Mouse (Mus musculus) kidney, postnatal 36 days (tissue): ENCODE measurements at regions not wholly inside any gene's neighbourhood (a gene's known extent, or its start where the extent isn't known, plus 50 kb on each side); places are given as distances from the start of the nearest gene placed in this dataset.

Experiments
- DNase-seq, 2 experiments: peaks; one replicate each; pipeline ENCODE4 v3.0.0; 2021 to 2022; ENCODE audit warnings: mixed read lengths in 2 of 2

- no peak for DNase-seq
These were observed 110.7 kb upstream of the Ptpn1 start for GRCm38 (mm10) chr2:167821186-167821585.

DNA sequence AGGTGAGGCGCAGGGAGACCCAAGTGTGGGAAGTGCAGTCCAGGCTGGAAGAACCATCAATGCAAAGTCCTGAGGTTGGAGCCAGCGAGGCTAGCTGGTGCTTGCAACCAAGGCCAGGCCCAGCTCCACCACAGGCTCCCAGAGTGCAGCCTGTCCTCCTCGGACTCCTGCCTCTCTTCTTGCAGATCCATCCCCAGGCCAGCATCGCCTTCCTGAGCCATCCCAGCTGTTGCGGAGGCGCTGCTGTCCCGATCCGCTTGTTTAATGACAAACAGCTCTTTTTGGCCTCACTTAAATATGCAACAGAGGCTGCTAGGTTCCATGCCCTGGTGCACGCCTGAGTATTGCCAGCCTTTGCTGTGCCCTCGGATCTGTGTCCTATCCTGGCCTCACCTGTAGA is 113.1 kb upstream of the Ptpn1 start:
- DNase-seq, result peak in 1 of 2 experiments; percentile 52

DNA sequence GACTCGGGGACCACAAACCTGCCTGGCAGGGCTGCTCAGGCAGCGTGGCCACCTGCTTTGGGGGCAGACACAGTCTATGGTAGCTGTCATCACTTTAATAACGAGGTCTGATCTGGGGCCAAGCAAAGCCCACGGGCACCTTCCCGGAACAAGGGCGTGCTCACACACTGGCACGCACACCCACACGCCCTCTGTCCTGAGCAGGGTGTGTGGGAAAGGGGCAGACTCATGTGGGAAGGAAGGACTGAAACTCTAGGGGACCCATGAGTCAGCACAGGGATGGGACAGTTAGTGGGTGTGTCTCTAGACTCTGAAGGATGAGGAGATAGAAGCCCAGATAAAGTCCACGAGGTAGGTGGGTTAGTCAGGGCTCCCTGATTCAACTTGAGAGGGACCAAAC is 114.8 kb upstream of the Ptpn1 start:
- no peak for DNase-seq

DNA sequence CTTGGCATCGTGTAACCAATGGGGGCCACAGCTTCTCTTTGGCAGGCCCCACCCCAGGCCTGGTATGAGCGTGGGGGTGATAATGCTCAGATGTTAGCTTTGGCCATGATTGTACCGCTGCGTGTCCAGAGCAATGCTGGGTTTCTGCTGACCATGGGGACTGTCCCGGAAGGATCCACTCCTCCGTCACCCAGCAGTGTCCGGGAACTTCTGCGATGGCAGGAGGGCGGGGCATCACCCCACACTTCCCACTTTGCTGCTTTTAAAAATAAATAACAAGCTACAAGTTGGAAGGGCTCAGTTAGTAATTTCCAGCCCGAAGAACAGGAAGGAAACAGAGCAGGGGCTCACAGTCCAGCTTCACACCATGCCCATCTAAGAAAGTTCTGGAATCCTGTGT is 116.7 kb upstream of the Ptpn1 start:
- no peak for DNase-seq

- DNase-seq, result peak; percentile 56 to 64
These were observed 119.6 kb upstream of the Tmem189 start for GRCm38 (mm10) chr2:167809256-167809655.

DNA sequence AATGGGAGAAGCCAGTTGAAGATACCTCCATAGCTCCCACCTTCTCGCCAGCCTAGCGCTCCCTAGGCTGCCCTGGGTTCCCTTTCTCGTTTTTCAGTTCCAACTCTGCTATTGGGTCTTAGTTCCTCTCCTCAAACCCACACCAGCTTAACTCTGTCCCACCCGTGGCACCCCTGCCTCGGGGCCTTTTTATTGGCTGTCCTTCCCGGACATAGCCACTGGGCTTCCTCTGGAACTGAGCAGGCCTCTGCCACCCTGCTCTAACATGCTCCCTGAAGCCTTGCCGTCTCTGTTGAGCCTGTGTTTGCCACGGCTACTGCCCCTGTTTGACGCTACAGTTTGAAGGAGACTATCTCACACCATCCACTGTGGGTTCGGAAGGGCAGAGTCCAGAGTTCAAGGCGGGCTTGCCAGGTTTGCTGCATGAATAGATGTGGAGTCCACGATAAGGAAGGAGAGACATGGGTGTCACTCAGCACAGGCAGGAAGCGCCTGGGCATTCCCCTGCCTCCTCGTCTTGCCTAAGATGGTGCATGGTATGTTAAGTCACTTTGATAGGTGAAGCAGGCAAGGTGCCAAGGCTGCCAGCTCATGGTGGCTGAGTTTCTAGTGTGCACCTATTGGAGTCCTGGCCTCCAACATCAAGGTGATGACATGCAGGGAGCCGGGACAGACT is 116.1 kb upstream of the Tmem189 start:
- peak; percentile 87 to 90 for DNase-seq

- DNase-seq, result peak in 1 of 2 experiments; percentile 31
These were observed 115.0 kb upstream of the Tmem189 start for GRCm38 (mm10) chr2:167804493-167805227.

GRCm38 (mm10) chr2:167802494-167802893 is 112.9 kb upstream of the Tmem189 start:
- peak; percentile 44 to 63 for DNase-seq

- DNase-seq, result no peak
These were observed 111.8 kb upstream of the Tmem189 start for GRCm38 (mm10) chr2:167801389-167801788.

DNA sequence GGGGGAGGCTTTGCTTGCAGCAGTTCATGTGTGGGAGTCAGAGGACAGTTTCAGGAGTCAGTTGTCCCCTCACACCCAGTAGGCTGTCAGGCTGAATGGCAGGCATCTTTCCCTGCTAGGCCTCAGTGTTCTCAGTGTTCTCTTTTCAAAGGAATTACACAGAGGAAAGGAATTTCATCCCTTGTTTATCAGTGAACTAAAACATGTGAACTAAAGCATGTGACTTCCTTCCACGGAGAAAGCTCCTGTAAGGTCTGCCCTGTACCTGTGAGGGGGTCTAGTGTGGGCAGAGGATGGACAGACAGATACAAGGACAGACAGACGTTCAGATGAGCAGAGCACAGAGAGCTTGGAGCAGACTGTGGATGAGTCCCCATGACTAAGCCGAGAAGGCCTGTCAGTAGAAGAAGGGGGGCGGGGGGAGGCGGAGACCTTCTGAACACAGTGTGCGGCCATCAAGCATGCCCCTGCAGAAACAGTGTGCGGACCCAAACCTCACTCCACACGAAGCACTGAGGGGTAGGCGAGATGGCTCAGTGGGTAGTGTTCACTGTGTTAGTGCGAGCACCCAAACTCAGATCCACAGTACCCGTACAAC is 111.1 kb upstream of the Tmem189 start:
- DNase-seq, result no peak

- DNase-seq, result peak; percentile 43 to 64
These were observed 110.2 kb upstream of the Tmem189 start for GRCm38 (mm10) chr2:167799629-167800387.

DNA sequence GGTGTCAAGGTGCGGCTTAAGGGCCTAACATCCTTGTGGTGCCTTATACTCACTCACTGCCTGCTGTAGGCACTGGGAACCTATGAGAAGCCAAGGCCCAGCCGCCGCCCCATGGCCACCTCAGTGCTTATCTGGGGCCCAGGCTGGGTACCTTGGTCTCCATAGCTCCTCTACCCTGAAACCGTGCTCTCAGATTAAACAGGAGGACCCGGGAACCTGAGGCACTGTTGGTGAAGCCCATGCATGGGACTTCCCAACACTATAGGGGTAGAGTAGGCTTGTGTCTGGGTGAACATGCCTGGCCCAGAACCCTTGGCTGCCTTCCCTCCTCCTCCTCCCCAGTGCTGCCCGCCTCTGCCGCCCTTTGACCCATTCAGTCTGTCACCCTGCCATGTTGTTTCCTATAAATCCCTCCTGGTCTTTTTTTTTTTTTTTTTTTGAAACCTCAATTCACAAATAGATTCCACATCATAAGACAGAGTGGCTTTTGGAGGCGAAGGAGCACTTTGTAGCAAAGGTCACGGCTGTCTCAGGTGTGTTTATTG is 109.4 kb upstream of the Tmem189 start:
- peak; percentile 43 to 59 for DNase-seq

DNA sequence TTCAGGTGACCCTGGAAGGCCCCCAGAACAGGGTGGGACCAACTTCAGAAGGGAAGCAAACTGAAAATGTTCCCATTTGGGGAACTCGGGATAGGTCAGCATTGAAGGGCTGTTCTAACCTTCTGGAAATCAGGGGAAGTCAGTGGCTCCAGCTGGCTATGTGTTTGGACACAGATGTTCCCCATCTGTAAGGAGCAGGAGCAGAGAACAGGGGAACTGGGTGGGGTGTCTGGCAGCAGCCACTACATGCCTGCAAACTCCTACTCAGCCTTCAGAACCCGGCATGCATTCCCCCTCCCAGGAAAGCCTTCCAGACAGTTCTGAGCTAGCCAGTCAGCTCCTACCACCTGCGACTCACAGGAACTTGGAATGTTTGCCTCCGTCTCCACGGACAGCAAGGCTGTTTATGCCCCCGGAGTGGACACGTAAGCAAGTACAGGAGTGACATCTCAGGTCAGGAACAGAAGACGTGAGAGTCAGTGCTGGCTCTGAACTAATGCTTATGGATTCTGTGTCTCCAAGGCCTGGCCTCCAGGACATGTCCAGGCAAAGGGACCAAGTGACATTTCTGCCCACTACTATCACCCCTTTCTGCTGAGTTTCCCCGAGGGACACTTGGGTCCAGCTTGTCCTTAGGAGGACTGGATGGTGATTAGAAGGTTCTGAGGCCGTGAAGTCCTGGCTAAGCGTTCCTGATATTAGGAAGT is 108.6 kb upstream of the Tmem189 start:
- no peak for DNase-seq

- no peak for DNase-seq
These were observed 105.9 kb upstream of the Tmem189 start for GRCm38 (mm10) chr2:167795491-167795890.

DNA sequence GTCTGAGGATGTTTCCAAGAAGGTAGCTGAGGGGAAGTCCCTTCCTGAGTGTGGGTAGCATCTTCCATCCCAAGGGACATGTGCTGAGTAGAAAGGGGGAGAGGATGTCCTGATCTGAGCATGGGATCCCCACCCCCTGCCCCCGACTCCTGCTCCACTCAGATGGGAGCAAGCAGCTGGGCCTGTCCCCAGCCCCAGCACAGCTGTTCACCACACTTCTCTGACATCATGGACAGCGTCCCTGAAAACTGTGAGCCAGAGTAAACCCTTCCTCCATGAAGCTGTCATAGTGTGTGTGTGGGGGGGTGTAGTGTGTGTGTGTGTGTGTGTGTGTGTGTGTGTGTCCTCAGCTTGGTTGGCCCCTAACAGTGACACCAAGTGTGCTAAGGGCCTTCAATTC is 104.3 kb upstream of the Tmem189 start:
- DNase-seq, result no peak

DNA sequence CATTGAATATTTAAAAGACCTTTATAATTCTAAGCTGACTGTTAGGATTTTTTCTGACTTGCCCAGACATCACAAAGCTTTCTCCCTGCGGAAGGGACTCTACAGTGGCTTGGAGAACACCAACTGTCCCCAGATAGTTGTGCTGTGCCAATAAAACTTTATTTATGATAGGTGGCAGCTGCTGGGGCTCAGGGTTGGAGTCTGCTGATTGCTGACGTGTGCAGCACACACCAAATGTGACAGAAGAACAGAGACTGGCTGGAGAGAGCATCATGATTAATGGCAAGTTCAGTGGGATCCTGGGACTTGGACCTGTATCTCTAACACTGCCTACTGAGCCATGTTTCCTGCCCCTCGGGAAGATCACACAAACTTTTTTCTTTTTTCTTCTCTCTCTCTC is 103.1 kb upstream of the Tmem189 start:
- peak in 1 of 2 experiments; percentile 33 for DNase-seq

DNA sequence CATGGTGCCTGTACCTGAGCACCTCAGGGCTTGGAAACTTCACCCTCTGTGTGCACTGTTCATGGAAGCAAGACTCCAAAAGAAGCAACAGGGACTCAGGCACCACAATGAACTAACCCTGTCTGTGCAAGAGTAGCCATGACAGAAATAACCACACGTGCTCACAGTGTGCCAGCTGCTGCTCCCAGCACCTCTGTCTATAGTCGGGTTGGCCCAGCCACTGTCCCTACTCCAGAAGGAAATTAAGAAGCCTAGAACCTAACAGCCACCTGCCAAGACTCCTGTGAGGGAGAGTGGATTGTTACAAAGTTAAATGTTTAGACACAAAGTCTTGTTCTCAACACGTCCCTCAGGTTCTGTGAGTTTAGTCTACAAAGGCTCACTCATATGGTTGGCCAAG is 102.7 kb upstream of the Tmem189 start:
- no peak for DNase-seq

GRCm38 (mm10) chr2:167789471-167789923 is 99.9 kb upstream of the Tmem189 start:
- DNase-seq, result peak; percentile 32 to 50

DNA sequence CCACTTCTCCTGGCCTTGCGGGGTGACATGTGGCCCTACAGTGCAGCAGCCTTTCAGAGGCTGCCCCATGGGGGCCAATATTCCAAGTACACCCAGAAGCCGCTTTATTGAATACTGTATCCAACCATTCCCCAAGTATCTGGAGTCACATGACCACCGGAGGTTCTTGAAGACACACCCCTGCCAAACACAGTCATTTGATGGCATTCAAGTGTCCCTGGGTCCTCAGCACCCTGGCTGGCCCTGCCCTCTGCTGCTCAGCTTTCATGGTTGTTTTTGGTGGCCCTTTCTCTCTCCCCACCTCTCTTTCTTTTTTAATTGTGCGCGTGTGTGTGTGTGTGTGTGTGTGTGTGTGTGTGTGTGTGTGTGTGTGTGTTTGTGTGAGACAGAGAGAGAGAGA is 97.3 kb upstream of the Tmem189 start:
- DNase-seq, result no peak

GRCm38 (mm10) chr2:167784353-167784752 is 94.7 kb upstream of the Tmem189 start:
- DNase-seq, result no peak

DNA sequence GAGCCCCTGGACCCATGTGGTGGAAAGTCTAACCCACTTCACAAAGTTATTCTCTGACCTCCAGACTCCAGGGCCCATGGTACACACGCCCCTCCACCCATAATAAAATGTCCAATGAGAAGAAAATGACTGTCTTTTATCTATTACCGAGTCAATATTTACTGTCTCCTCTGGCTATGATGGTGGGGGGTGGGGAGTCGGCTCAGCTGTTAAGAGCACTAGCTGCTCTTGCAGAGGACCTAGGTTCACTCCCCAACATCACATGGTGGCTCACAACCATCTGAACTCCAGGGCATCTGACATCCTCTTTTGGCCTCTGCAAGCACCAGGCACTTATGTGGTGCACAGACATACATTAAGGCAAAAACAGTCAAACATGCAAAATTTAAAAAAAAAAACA is 93.8 kb upstream of the Tmem189 start:
- no peak for DNase-seq
